Mouse (Mus musculus): Measurements from ENCODE around the gene Pik3r1.

Pik3r1 gene

DNA sequence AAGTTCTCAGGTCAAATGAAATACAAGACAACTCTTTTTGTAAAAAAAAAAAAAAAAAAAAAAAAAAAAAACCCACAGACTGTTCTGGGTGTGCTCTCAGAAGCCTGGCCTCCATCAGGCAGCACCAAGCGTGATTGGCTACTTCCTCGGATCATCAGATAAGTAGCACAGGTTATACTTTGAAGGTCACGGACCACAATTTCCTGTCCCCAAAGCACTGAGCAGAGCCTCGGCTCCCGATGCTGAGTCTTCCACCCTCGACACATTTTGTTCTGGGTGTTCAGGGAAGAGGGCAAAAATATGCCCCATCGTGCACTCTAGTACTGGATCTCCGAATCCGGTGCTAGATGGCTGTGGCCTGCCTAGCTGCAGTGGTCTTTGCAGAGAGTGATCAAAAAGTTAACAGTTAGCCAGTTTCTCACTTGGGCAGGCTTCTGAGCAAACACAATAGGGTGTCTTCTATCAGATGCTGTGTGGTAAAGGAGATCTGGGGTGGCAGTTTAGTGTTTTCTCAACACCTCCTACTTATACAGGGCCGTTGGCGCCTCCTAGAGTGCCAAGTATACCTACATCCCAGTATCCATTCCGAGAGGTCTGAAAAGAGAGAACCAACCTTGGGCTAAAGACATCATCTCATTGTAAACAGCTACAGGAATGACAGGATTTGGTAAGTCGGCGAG, 65.8 kb downstream of the Pik3r1 start:
- no peak for DNase-seq

DNA sequence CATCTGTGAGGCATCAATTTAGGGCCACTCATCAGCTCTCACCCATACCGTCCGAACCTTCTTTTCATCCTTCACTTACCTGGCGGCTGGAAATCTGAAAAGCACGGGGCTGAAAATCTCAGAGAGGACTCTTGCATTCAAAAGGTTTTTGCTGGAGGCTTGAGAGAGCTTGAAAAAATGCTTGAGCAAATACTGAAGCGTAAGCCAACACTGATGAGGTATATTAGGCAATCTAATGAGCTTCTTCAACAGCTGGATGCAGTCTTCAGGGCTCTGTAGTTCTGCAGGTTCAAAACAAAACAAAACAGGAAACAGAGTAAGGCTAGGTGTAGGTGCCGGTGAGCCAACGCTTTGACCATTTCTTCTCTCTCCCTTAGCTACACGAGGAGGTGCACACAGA, 66.4 kb downstream of the Pik3r1 start:
- no peak for DNase-seq

DNA sequence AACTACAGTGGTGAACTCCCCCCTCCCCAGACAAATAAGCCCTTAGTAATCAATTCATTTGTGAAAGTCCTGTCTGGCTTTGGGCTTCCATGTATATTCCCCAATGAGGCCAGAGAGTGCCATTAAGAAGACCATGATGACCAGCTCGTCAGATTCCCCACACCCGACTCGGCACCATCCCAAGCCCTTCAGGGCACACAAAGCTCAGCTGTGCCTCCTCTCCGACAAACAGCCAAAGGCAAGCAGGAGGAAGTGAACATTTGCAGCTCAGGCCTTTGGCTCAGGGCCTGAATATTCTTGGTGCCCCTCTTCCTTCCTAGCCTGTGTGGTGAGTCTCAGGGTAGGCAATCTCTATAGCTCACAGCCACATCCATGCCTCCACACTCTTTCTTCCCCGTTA, 68.3 kb downstream of the Pik3r1 start:
- no peak for DNase-seq

DNA sequence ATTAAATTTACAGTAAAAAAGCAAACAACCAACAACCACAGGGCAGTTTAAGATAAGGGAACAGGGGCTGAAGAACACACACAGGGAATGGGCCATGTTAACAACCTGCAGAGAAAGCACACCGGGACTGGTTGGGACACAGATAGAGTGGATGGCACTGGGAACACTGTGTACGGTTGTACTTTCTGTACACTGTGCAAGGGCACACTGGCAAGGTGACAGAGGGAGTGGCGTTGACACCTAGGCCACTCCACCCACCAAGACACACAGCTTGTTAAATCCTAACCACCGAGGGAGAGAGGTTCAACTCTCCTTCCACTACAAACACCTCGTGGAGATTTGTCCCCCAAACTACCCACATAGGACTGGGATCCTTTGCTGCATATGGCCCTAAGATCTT, 70.1 kb downstream of the Pik3r1 start:
- DNase-seq: no peak

DNA sequence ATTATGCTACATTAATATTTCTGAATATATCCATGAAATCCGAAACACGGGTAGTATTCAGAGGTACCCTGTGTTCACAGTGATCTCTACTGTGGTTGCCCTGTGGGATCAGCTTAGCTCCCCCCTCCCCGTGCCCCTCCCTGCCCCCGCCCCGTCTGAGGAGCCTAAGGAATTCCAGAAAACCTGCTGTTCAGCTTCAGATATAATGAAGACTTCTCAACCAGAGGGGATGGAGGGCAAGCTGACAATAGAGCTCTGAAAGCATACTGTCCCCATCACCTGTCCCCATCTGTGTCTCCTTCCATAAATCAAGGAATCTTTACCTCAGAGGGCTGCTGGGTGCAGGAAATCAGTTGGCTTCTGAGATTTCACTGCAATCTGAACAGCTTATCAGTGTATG, 70.6 kb downstream of the Pik3r1 start:
- no peak for DNase-seq

DNA sequence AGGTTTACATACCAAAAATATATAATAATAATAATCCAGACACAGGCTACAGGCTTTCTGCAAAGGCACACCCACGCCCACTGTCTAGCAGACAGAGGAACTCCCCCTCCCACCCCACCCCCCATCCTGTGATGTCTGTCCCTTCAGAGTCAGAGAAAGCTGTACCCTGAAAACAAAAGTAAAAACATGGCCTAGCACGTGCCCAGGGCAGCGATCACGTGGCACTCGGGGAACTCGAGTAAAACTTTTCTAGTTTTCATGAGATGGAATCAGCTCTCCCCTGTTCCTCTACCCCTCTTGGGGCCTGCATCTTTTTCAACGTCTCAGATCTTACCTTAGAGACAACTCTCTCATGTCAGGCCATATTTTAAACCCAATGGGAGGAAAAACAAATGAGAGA, 71.2 kb downstream of the Pik3r1 start:
- peak; percentile 53 for DNase-seq

DNA sequence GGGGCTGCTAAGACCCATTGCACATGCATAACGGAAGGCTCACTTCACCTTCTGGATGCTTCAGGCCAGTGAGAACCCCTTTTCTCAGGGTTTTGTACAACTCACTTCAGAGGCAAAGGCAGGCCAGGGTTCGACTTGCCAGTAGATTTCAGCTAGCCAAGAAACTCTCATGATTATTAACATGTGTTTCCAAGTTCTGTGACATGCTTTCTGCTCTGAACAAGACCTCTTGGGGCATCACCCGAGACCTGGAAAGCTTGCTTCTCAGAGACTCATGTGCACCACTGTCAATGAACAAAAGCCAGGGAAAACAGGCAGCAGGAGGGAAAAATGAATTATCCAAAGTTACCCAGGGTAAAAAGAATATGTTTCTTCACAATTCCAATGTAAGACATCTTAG, 71.7 kb downstream of the Pik3r1 start:
- no peak for DNase-seq

DNA sequence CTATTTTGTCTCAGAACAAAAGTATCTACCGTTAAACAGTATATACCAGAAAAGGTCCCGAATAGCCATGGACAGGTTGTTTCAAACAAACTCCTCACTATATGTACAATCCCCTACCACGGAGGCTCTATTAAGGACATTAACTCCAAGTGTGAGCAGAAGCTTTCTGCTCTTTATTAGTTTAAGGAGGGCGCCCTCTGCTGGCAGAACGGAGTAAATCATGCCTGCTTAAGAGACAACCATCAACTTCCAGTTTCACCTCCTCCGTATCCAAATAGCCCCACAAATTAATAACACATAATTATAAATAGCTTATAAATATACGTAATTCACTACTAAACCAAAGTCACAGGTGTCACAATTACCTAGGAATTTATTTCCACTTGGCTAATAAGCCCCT, 72.1 kb downstream of the Pik3r1 start:
- DNase-seq: peak; percentile 84

DNA sequence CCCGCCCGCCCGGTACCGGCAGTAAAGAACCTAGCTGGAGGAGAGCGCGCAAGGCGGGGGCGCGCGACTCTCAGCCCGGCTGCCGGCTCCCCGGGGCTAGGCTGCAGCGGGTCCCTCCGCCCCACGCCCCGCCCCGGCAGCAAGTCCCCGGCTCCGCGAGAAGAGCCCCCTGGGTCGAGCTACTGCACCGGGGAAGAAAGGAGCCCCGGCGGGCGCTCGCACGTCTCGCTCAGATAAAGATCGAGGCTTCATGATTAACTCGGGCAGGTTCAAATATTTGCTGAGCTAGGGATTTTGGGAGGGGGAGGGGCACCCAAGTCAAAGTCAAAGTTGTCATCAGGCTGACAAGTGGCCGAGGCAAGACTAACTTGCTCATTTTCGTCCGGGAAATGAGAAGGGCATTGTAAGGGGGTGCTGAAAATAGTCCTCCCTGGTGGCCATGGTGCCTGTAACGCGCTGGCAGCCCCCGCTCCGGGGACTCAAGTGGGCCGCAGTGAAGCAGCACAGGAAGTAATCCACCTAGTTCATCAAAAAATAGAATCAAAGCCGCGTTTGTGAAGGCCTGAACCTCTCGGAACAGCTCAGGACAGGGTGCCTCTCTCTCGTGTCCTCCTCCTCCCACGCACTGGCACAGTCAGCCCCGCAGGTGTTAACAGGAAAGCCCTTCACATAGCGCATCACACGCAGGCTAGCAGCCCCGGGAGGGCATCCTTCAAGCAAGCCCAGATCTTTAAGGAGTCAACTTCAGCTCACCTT, 73.3 kb downstream of the Pik3r1 start:
- peak; percentile 85 for DNase-seq

DNA sequence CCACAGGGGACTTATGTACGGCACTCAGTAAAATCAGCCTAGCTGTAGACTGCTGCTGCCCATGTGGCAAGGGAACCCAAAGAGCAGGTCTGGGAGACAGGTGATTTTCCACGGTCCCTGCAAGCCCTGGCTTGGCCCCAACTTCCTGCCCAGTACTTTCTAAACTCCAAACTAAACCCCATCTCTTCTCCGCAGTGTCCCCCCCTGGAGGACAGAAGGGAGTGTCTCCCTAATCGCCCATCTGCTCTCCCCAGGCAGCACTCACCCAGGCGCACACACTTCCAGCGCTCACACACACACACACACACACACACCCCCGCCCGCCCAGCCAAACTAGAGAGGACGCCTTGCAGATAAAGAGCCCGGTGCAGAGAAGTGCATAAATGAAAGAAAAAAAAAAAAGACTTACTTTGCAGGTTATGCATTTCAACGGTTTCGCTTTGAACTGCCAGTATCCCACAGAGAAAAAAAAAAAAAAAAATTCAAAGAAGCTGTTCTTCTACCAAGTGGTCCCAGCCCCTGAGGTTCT, 74.0 kb downstream of the Pik3r1 start:
- DNase-seq: peak; percentile 66

DNA sequence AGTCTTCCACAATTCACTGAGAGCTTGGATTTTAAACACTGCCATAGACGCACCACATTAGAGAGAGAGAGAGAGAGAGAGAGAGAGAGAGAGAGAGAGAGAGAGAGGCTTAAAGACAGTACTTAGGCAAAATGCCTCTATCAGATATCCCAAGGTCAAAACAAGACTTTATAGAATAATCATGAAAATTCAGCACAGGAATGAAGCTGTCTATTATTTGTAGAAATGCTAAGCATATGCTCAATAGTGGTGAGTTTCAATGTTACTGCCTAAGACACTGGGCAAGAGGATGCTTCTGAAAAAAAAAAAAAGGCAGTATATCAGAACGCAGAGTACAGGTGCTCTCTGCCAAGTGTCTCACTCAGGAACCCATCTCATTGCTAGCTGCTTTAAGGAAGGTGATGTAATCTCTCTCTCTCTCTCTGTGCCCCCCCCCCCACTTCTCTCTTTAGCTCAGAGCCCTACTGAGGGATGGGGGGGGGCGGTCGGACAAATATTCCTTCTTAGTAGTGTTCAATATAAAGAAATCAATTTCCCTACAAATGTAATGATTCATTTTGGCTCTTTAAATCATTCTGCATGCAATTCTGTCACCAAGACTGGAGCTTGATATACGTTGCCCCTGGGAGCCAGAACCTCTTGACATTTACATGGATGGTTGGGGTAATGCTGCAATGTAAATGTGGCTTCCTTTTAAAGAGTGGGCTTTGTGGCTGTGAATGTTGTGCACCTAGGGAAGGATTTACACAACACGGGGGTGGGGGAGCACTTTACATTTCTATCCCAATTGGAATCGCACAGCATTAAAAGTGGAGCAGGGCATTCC, 74.9 kb downstream of the Pik3r1 start:
- no peak for DNase-seq

DNA sequence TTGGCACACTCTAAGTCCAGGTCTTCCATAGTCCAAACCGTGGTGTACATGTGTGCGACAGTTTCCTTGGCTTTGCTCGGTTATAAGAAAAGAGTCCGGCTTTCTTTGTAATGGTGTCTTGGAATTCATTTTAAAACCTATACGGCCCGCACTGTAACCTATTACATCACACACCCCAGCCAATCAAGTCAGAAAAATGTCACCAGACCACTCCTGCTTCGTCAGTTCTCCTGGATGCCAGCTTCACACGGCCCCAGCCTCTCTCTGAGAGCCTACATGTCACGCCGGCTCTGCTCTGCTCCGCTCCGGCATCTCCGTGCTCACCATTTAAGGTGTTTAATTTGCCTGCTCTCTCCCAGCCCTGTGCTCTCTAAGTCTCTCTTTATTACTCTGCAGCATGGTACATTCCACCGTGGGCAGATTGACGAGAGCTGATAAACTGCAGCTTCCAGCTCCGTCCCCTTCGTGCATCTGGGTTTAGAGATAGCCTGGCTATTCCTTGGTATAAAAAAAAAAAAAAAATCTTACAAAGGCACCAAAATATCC, 75.7 kb downstream of the Pik3r1 start:
- DNase-seq: peak; percentile 36

DNA sequence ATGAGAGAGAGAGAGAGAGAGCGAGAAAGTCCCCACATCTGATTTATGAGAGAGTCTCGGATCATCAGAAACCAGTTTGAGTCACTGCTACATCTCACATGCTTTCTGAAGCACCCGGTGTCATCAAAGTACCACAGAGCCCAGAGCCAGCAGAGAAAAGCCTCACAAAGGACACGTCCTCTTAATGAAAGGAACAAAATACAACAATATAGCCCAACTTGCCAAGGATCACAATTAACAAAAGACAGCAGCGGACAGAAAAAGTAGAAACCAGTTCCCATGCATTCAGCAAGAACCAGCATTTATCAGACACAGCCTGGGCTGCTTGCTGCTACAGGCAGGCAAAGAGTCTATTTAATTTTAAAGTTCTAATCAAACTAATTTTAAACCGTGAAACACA, 76.3 kb downstream of the Pik3r1 start:
- no peak for DNase-seq

DNA sequence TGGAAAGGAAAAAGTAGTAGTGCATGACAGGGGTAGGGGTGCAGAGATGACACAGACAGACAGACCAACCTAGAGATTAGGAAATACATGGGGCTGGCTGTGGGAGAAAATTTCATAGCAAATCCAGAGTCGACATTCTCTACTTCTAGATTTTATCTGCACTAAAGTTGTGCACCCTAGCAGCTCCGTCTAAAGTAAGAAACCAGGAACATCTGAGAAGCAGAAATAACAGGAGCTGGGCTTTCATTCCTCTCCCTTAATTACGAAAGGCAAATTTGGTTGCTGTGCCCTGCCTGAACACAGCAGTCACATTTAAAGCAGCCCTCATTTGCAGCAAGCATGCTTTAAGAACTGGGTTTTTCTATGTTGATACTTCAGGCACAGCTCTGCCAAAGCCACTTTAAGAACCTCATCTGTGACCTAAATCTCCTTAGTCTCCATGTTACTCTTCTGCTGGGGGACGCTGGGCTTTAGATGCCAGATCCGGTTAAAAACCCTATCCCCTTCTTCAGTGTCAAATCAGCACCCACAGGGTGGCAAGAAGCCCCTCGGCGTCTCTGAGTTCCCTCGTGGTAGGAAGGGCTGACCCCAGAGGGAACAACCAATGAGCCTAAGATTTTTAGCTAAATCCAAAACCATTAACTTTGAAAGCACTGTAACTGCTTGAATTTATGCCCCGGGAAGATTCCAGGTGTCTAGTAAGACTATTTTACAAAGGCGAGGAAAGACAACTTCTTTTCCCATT, 76.9 kb downstream of the Pik3r1 start:
- DNase-seq: no peak

DNA sequence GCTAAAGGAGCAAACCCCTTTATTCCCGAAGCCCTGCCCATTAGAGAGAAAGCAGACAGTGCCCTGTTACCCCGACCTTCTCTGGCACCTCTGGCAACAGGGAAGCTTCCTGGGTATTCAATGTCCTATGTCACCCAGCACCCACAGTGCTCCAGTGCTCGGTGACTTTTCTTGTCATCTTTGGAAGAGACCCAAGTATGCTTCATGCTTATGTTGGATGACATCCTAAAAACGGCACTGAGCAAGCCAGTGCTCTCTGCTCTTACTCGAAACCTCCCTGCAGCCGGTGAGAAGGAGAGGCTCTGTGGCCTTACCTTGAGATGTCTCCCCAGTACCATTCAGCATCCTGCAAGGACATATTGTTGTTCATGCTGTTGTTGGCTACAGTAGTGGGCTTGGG, 77.8 kb downstream of the Pik3r1 start:
- peak; percentile 50 for DNase-seq

DNA sequence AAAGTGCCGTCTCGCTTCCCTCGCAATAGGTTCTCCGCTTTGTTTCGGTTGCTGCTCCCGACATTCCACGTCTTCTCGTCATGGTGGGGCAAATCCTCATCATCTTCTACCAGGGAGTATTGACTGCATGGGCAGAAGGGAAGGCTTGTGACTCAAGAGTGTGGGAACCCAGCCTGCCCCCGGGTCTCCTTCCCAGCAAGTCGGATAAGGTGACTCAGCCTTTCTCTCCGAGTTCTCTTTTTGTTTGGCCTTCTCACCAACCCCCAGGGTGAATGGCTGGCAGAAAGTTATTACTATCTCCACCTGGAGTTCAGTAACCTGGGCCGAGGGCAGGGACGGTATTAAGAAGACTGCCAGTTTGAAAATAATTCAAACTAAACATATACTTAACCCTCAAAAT, 81.8 kb downstream of the Pik3r1 start:
- DNase-seq: no peak

DNA sequence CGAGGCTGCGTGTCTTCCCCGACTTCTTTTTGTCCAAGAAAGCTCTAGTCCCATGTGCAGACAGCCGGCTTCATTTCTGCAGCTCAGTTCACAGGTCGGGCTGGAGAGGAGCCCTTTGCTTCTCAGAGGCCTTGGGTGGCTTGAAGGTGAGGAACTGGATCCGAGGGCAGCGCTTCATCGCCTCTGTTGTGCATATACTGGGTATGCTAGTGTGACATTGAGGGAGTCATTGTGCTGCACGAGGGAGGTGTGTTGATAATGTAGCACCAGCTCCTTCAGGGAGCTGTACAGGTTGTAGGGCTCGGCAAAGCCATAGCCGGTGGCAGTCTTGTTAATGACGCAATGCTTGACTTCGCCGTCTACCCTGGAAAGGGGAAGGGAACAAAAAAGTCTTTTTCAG, 83.3 kb downstream of the Pik3r1 start:
- no peak for DNase-seq

DNA sequence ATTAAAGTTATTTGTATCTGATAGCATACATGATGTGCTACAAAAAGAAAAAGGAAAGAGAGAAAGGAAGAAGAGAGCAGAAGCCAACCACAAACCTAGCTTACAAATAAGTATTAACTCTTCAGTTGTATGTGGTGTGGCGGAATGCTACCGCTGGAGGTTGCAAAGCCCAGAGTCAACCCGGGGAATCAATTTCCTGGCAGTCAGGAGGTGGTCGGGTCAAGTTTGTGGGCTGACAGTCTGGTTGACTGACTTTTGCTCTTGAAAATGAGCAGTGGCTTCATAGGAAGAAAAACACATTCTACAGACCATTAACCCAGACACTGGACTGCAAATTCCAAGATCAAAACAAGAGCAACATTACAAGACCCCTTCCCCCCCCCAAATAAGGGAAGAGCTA, 85.6 kb downstream of the Pik3r1 start:
- no peak for DNase-seq

DNA sequence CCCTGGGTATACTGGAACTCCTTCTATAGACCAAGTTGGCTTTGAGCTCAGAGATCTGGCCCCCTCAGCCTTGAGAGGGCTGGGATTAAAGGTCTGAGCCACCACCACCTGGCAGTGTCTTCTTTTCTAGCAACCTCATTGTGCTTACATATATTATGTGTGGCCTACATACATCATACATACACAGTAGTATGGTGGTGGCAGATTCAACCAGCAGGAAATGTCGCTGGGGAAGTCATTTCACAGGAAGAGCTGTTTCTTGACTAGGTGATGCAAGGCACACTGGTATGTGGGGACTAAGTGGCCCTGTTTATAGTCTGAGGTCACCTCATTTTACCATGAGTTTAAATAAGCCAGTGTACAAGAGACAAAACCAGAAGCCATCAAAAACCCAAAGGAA, 87.9 kb downstream of the Pik3r1 start:
- DNase-seq: no peak

DNA sequence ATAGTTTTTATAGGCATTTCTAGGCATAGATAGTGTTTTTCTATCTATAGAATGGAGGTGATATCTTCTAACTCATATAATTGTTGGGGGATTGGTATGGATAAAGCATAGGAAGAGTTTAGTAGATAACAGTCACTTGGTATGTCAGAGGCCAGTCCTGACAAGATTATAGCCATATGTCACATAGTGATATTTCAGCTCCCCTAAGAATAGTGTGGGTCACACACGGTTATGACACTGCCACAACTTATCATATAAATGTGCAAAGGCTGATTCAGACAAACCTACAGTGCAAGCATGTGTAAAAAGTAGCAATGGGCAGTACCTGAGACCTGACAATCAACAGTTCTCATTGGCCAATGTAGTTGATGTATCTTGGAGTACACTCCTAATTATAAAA, 89.0 kb downstream of the Pik3r1 start:
- no peak for DNase-seq

DNA sequence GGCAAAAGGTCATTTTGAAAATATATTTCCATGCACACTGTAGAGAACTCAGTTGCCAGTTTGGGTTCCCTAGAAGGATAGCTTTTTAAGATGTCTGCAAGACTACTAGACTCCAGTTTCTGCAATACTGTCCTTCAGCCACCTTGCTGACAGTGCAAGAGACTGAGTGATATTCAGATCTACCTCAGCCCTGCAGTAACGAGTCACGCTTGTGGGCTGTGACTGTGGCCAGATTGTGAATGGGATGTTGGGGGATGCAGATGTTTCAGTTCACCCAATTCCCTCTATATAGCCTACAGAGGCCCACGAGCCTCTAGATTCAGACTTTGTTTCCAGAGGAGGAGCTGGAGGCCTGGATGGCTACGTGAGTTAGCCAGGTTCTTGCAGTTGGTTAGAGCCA, 90.0 kb downstream of the Pik3r1 start:
- no peak for DNase-seq

DNA sequence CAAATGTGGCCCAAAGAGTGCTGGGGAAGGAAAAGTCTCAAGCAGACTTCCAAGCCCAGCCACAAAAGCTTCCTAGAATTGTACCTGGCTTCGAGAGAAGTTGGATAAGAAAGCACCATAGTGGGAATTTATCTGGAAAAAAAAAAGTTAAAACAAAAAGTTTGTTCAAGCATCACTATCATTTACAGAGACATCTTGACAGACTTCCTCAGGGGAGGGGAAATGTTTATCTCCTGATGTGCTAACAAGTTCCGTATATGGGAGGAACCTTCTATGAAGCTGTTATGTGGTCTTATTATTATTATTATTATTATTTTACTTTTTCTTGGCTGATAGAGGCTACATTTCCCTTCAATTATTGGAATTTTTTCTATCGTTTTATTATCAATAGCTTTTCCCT, 94.1 kb downstream of the Pik3r1 start:
- no peak for DNase-seq

DNA sequence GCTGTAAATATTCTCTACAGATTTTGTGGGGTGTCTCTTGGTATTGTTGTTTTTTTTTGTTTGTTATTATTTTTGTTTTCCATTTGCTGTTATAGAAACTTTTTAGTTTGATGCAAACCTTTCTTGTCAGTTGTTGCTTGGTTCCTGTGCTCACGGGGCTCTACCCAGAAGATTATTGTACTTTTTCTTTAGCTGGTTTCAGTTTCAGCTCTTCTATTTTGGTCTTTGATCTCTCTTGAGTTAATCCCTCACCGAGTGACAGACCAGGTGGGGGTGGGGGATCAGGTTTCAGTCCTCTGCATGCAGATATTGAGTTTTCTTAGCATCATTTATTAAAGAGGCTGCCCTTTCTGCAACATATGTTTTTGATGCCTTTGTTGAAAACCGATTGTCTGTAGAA, 99.2 kb downstream of the Pik3r1 start:
- no peak for DNase-seq
